Mouse (Mus musculus): ENCODE measurements at regions not wholly inside any gene's neighbourhood (a gene's known extent, or its start where the extent isn't known, plus 50 kb on each side); places are given as distances from the start of the nearest gene placed in this dataset.

DNA sequence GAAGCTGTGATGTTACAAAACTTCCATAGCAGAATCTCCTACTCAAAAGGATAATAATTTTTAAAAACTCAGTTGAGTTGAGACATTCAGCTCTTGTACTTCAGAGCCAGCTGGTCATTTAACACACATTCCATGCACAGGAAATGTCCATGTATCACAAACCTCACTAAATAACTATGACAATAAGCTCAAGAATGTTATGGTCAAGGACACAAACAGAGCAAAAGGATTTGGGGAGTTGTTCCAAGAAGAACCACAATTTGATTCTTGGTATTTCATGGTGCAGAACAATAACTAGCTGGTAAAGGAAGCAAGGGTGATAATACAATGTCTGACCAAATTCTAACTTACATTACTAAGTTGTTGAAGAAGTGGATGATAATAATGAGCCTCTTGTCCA lies 471.4 kb upstream of the 2610301B20Rik start:
- TF ChIP-seq MAFK (IDR thresholded peaks at IDR 0.05; ENCODE audit: insufficient read depth, low read depth, low read length) (no peak), CHD2 (IDR thresholded peaks at IDR 0.05; ENCODE audit: low read depth, low read length) (no peak), ZC3H11A (IDR thresholded peaks at IDR 0.05; ENCODE audit: borderline replicate concordance, low read depth, low read length) (no peak), ZNF384 (IDR thresholded peaks at IDR 0.05; ENCODE audit: low read depth, low read length) (no peak), HCFC1 (IDR thresholded peaks at IDR 0.05; ENCODE audit: borderline replicate concordance, insufficient read depth, low read length) (no peak)
- Histone ChIP-seq H3K9me3 (ENCODE audit: control insufficient read depth, insufficient read depth, low read depth, low read length) (no peaks in the 10 kb centered on the region), H3K4me1 (ENCODE audit: control insufficient read depth in 2 of 2, insufficient read depth in 2 of 2, low read length in 2 of 2, poor library complexity in 1 of 2) (peaks cover 7 to 9% of the 10 kb centered on the region in 2 experiments; a peak in 3 of 4 replicates), H3K36me3 (ENCODE audit: control insufficient read depth, insufficient read depth, low read length, poor library complexity, severe bottlenecking) (no peaks in the 10 kb centered on the region; the same call in 1 of the 2 replicates), H3K9ac (ENCODE audit: insufficient read depth, low read depth, low read length, poor library complexity, severe bottlenecking) (no peak overlapping the region), H3K27ac (ENCODE audit: insufficient read depth, low read depth, low read length, poor library complexity, severe bottlenecking) (no peak overlapping the region), H3K4me3 (ENCODE audit: insufficient read depth in 1 of 2, low read depth in 1 of 2, low read length in 2 of 2, poor library complexity in 1 of 2, severe bottlenecking in 1 of 2) (no peak overlapping the region)
- DNase-seq (ENCODE audit: low read depth, low spot score) = no peak
- in situ Hi-C loops (cut with MboI; ENCODE audit: low sequenced_read_pairs in 2 of 2, unreplicated experiment in 2 of 2) = no loop called here

GRCm38 (mm10) chr4:10404438-10404837 lies 469.9 kb upstream of the 2610301B20Rik start:
- TF ChIP-seq HCFC1 (IDR thresholded peaks at IDR 0.05; ENCODE audit: borderline replicate concordance, insufficient read depth, low read length) (no peak), ZNF384 (IDR thresholded peaks at IDR 0.05; ENCODE audit: low read depth, low read length) (no peak), MAFK (IDR thresholded peaks at IDR 0.05; ENCODE audit: insufficient read depth, low read depth, low read length) (no peak), ZC3H11A (IDR thresholded peaks at IDR 0.05; ENCODE audit: borderline replicate concordance, low read depth, low read length) (no peak), CHD2 (IDR thresholded peaks at IDR 0.05; ENCODE audit: low read depth, low read length) (no peak)
- no peaks in the 10 kb centered on the region for H3K36me3 ChIP-seq (ENCODE audit: control insufficient read depth, insufficient read depth, low read length, poor library complexity, severe bottlenecking)
- H3K27ac ChIP-seq (ENCODE audit: insufficient read depth, low read depth, low read length, poor library complexity, severe bottlenecking) = no peak overlapping the region
- in situ Hi-C loops (cut with MboI; ENCODE audit: low sequenced_read_pairs in 2 of 2, unreplicated experiment in 2 of 2) = no loop called here
- no peak overlapping the region for H3K9ac ChIP-seq (ENCODE audit: insufficient read depth, low read depth, low read length, poor library complexity, severe bottlenecking)
- no peak for DNase-seq (ENCODE audit: low read depth, low spot score)
- no peaks in the 10 kb centered on the region for H3K9me3 ChIP-seq (ENCODE audit: control insufficient read depth, insufficient read depth, low read depth, low read length)
- no peak overlapping the region for H3K4me3 ChIP-seq (ENCODE audit: insufficient read depth in 1 of 2, low read depth in 1 of 2, low read length in 2 of 2, poor library complexity in 1 of 2, severe bottlenecking in 1 of 2)
- H3K4me1 ChIP-seq (ENCODE audit: control insufficient read depth in 2 of 2, insufficient read depth in 2 of 2, low read length in 2 of 2, poor library complexity in 1 of 2) = peaks cover 4% of the 10 kb centered on the region in 2 experiments; a peak in 2 of 4 replicates

DNA sequence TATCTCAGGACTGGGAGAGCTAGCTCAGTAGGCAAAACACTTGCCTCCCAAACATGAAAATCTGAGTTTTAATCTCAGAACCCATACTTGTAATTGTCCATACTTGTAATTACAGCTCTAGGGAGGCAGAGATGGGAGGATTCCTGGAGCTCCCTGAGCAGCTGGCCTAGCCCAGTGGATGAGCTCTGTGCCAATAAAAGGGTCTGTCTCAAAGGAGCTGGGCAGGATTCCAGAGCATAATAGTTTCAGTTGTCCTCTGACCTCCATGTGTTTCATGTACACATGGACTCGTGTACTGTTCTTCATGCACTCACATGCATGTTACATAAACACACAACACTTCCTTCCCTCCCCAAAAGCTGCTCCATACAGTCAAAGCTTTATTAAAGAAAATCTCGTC lies 469.2 kb upstream of the 2610301B20Rik start:
- Histone ChIP-seq H3K4me1 (ENCODE audit: control insufficient read depth in 2 of 2, insufficient read depth in 2 of 2, low read length in 2 of 2, poor library complexity in 1 of 2) (peaks cover 3 to 4% of the 10 kb centered on the region in 2 experiments; a peak in 2 of 4 replicates), H3K9ac (ENCODE audit: insufficient read depth, low read depth, low read length, poor library complexity, severe bottlenecking) (no peak overlapping the region), H3K9me3 (ENCODE audit: control insufficient read depth, insufficient read depth, low read depth, low read length) (no peaks in the 10 kb centered on the region), H3K27ac (ENCODE audit: insufficient read depth, low read depth, low read length, poor library complexity, severe bottlenecking) (no peak overlapping the region), H3K36me3 (ENCODE audit: control insufficient read depth, insufficient read depth, low read length, poor library complexity, severe bottlenecking) (no peaks in the 10 kb centered on the region), H3K4me3 (ENCODE audit: insufficient read depth in 1 of 2, low read depth in 1 of 2, low read length in 2 of 2, poor library complexity in 1 of 2, severe bottlenecking in 1 of 2) (no peak overlapping the region)
- TF ChIP-seq ZC3H11A (IDR thresholded peaks at IDR 0.05; ENCODE audit: borderline replicate concordance, low read depth, low read length) = no peak
- TF ChIP-seq MAFK (IDR thresholded peaks at IDR 0.05; ENCODE audit: insufficient read depth, low read depth, low read length) = no peak
- TF ChIP-seq CHD2 (IDR thresholded peaks at IDR 0.05; ENCODE audit: low read depth, low read length) = no peak
- no peak for TF ChIP-seq HCFC1 (IDR thresholded peaks at IDR 0.05; ENCODE audit: borderline replicate concordance, insufficient read depth, low read length)
- TF ChIP-seq ZNF384 (IDR thresholded peaks at IDR 0.05; ENCODE audit: low read depth, low read length) = no peak
- DNase-seq (ENCODE audit: low read depth, low spot score) = no peak
- in situ Hi-C loops (cut with MboI; ENCODE audit: low sequenced_read_pairs in 2 of 2, unreplicated experiment in 2 of 2) = no loop called here

DNA sequence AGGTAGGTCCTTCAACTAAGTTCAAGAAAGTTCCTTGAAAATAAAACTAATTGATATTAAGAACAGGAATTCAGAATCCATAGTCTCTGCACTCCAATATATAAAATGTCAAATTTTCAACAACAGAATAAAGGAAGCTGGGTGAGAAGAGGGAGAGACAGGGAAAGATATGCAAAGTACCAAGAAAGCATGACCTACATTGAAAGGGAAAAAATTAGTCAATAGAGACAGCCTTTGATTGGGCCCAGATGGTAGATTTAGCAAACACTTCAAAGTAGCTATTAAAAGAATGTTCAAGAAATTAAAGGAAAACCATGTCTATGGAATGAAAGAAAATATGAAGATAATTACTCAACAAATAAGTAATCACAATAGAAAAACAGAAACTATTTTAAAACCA lies 460.0 kb upstream of the 2610301B20Rik start:
- no peak overlapping the region for H3K27ac ChIP-seq (ENCODE audit: insufficient read depth, low read depth, low read length, poor library complexity, severe bottlenecking)
- H3K36me3 ChIP-seq (ENCODE audit: control insufficient read depth, insufficient read depth, low read length, poor library complexity, severe bottlenecking) = no peaks in the 10 kb centered on the region
- H3K9ac ChIP-seq (ENCODE audit: insufficient read depth, low read depth, low read length, poor library complexity, severe bottlenecking) = no peak overlapping the region
- DNase-seq (ENCODE audit: low read depth, low spot score) = no peak
- no peak overlapping the region for H3K4me3 ChIP-seq (ENCODE audit: insufficient read depth in 1 of 2, low read depth in 1 of 2, low read length in 2 of 2, poor library complexity in 1 of 2, severe bottlenecking in 1 of 2)
- TF ChIP-seq MAFK (IDR thresholded peaks at IDR 0.05; ENCODE audit: insufficient read depth, low read depth, low read length) (no peak), CHD2 (IDR thresholded peaks at IDR 0.05; ENCODE audit: low read depth, low read length) (no peak), ZC3H11A (IDR thresholded peaks at IDR 0.05; ENCODE audit: borderline replicate concordance, low read depth, low read length) (no peak)
- no peaks in the 10 kb centered on the region for H3K4me1 ChIP-seq (ENCODE audit: control insufficient read depth in 2 of 2, insufficient read depth in 2 of 2, low read length in 2 of 2, poor library complexity in 1 of 2)
- H3K9me3 ChIP-seq (ENCODE audit: control insufficient read depth, insufficient read depth, low read depth, low read length) = no peaks in the 10 kb centered on the region
- in situ Hi-C loops (cut with MboI; ENCODE audit: low sequenced_read_pairs in 2 of 2, unreplicated experiment in 2 of 2) = no loop called here

DNA sequence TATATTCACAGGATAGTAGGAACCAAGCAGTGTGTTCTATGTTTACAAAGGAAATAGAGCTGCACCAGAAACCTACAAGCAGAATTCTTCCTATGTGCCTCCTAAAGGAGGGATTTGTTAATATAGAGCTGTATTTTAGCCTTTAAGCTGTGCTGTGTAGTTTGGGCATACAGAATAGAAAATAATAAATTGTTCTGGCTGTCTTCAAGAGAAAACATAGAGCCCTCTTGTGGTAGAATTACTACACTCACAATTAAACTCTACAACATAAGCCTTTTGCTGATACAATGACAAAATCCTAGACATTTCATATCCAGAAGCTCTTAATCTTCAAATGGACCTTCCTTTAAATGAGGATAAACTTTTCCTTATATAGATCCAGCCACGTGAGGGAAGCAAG lies 452.9 kb upstream of the 2610301B20Rik start:
- Histone ChIP-seq H3K9ac (ENCODE audit: insufficient read depth, low read depth, low read length, poor library complexity, severe bottlenecking) (no peak overlapping the region), H3K9me3 (ENCODE audit: control insufficient read depth, insufficient read depth, low read depth, low read length) (no peaks in the 10 kb centered on the region), H3K4me3 (ENCODE audit: insufficient read depth in 1 of 2, low read depth in 1 of 2, low read length in 2 of 2, poor library complexity in 1 of 2, severe bottlenecking in 1 of 2) (no peak overlapping the region), H3K36me3 (ENCODE audit: control insufficient read depth, insufficient read depth, low read length, poor library complexity, severe bottlenecking) (no peaks in the 10 kb centered on the region), H3K4me1 (ENCODE audit: control insufficient read depth in 2 of 2, insufficient read depth in 2 of 2, low read length in 2 of 2, poor library complexity in 1 of 2) (no peaks in the 10 kb centered on the region), H3K27ac (ENCODE audit: insufficient read depth, low read depth, low read length, poor library complexity, severe bottlenecking) (no peak overlapping the region)
- no peak for DNase-seq (ENCODE audit: low read depth, low spot score)
- no peak for TF ChIP-seq CHD2 (IDR thresholded peaks at IDR 0.05; ENCODE audit: low read depth, low read length)
- no peak for TF ChIP-seq HCFC1 (IDR thresholded peaks at IDR 0.05; ENCODE audit: borderline replicate concordance, insufficient read depth, low read length)
- TF ChIP-seq MAFK (IDR thresholded peaks at IDR 0.05; ENCODE audit: insufficient read depth, low read depth, low read length) = no peak
- TF ChIP-seq ZNF384 (IDR thresholded peaks at IDR 0.05; ENCODE audit: low read depth, low read length) = no peak
- TF ChIP-seq ZC3H11A (IDR thresholded peaks at IDR 0.05; ENCODE audit: borderline replicate concordance, low read depth, low read length) = no peak
- in situ Hi-C loops (cut with MboI; ENCODE audit: low sequenced_read_pairs in 2 of 2, unreplicated experiment in 2 of 2) = no loop called here

Measured in ES-E14 (cell line).